Mouse (Mus musculus) megakaryocyte, embryonic 14.5 days (primary cell): ENCODE results near the gene Robo4.

Experiments used
- FLI1 ChIP-seq: IDR thresholded peaks from 2 replicates; pipeline ENCODE4 v1.6.1; 2012; ENCODE audit warnings: low read length, inconsistent platforms, mixed read lengths
- GATA1 ChIP-seq: IDR thresholded peaks from 3 replicates; pipeline ENCODE4 v1.6.1; 2012; ENCODE audit warnings: mixed read lengths, low read length, inconsistent platforms, borderline replicate concordance

DNA sequence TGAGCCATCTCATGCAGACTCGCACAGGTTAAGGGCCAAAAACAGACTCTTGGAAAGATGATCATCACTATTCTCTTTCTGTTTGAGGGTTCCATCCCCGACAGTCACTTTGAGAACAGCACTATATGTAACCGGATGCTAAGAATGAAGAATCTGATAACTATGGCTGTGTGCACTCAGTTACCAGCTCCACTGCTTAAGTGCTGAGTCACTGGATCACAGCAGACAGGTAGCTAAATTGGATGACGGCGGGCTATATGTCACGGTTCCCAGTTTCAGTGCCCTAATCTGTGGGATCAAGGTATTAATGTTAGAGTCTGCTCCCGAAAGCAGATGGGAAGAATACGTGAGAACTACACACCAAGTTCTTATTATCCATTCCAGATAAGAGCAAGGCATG lies 54.2 kb downstream of the Robo4 start:
- no peak for TF ChIP-seq FLI1
- TF ChIP-seq GATA1 = no peak
